Mouse (Mus musculus): Measurements from ENCODE around the gene Hivep3. TPM values are rescaled to one million over a fixed set of nuclear protein-coding genes. Genes with fewer than 3 reads are reported as not detected.

Gene Hivep3
- polyA plus RNA-seq, 2 experiments = 3.8 to 5.1 TPM

GRCm38 (mm10) chr4:120037007-120037406 lies 303.4 kb downstream of the Hivep3 start:
- no peak for ATAC-seq (ENCODE audit: low FRiP score, low read depth)
- H3K4me2 ChIP-seq (replicated peaks; ENCODE audit: low read depth, low read length, severe bottlenecking) = no peak overlapping the region
- WGBS = 48% methylated on average over 7 of the region's 7 CpGs
- H3K9ac ChIP-seq (ENCODE audit: low read depth, low read length, severe bottlenecking) = no peak overlapping the region
- H3K4me1 ChIP-seq (ENCODE audit: control insufficient read depth, insufficient read depth, low read length) = peaks cover 5% of the 10 kb centered on the region; the same call in 1 of the 2 replicates
- peaks cover 32% of the 10 kb centered on the region for H3K27me3 ChIP-seq (ENCODE audit: control insufficient read depth, insufficient read depth, low read length)
- H3K27ac ChIP-seq (replicated peaks; ENCODE audit: low read depth, low read length) = no peak overlapping the region
- no peaks in the 10 kb centered on the region for H3K9me3 ChIP-seq (ENCODE audit: control insufficient read depth, low read length)
- TF ChIP-seq POLR2A (IDR thresholded peaks at IDR 0.05; ENCODE audit: borderline replicate concordance, extremely low read depth, insufficient read depth, insufficient read length) = no peak
- no peaks in the 10 kb centered on the region for H3K36me3 ChIP-seq (ENCODE audit: control insufficient read depth, insufficient read depth, low read length)
- H3K4me3 ChIP-seq (replicated peaks; ENCODE audit: low read length) = no peak overlapping the region
- DNase-seq (ENCODE audit: low spot score) = no peak

DNA sequence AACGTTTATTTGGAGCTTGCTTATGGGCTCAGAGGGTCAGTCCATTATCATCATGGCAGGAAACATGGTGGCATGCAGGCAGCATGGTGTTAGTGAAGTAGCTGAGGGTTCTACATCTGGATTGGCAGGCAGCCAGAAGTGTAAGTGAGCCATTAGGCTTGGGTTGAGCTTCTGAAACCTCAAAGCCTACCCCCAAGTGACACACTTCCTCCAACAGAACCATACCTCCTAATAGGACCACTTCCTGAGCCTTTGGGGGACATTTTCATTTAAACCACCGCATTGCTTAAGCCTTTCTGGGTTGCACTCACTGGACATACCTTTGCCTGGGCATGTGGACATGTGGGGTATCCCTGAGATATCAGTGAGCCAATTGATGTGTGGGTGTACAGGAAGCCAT lies 307.9 kb downstream of the Hivep3 start:
- no peak for ATAC-seq (ENCODE audit: low FRiP score, low read depth)
- 68% methylated on average over 2 of the region's 2 CpGs for WGBS
- no peak overlapping the region for H3K4me2 ChIP-seq (replicated peaks; ENCODE audit: low read depth, low read length, severe bottlenecking)

DNA sequence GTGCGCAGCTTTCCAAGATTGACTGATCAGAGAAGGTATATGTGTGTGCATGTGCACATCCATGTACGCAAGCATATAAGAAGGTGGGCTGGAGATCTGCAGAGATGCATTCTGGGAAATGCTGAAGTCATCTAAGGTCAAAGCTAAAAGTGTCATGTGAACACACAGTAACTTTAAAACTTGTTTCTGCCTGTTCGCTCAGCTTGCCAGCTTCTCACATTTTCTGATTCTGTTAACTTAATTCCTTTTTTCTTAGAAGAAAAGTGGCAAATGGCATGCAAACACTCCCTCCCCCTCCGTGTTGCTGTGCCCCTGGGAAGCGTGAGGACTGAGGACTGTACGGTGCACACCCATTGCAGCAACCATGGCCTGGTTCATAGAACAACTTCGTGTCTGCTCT lies 308.9 kb downstream of the Hivep3 start:
- Histone ChIP-seq H3K4me2 (replicated peaks; ENCODE audit: low read depth, low read length, severe bottlenecking) (no peak overlapping the region), H3K9ac (ENCODE audit: low read depth, low read length, severe bottlenecking) (no peak overlapping the region), H3K27ac (replicated peaks; ENCODE audit: low read depth, low read length) (no peak overlapping the region), H3K27me3 (ENCODE audit: control insufficient read depth, insufficient read depth, low read length) (no peaks in the 10 kb centered on the region), H3K4me3 (replicated peaks; ENCODE audit: low read length) (no peak overlapping the region), H3K36me3 (ENCODE audit: control insufficient read depth, insufficient read depth, low read length) (no peaks in the 10 kb centered on the region), H3K4me1 (ENCODE audit: control insufficient read depth, insufficient read depth, low read length) (peaks cover 11% of the 10 kb centered on the region; the same call in 1 of the 2 replicates), H3K9me3 (ENCODE audit: control insufficient read depth, low read length) (no peaks in the 10 kb centered on the region)
- 84% methylated on average over 7 of the region's 7 CpGs for WGBS
- TF ChIP-seq POLR2A (IDR thresholded peaks at IDR 0.05; ENCODE audit: borderline replicate concordance, extremely low read depth, insufficient read depth, insufficient read length) = no peak
- DNase-seq (ENCODE audit: low spot score) (no peak), ATAC-seq (ENCODE audit: low FRiP score, low read depth) (no peak)

More for the DNA sequence above, 307.9 kb downstream of the Hivep3 start:
- DNase-seq (ENCODE audit: low spot score) = no peak
- no peak for TF ChIP-seq POLR2A (IDR thresholded peaks at IDR 0.05; ENCODE audit: borderline replicate concordance, extremely low read depth, insufficient read depth, insufficient read length)
- H3K36me3 ChIP-seq (ENCODE audit: control insufficient read depth, insufficient read depth, low read length) = no peaks in the 10 kb centered on the region
- peaks cover 11% of the 10 kb centered on the region; the same call in 1 of the 2 replicates for H3K4me1 ChIP-seq (ENCODE audit: control insufficient read depth, insufficient read depth, low read length)
- H3K27me3 ChIP-seq (ENCODE audit: control insufficient read depth, insufficient read depth, low read length) = no peaks in the 10 kb centered on the region
- H3K27ac ChIP-seq (replicated peaks; ENCODE audit: low read depth, low read length) = no peak overlapping the region
- H3K4me3 ChIP-seq (replicated peaks; ENCODE audit: low read length) = no peak overlapping the region
- no peak overlapping the region for H3K9ac ChIP-seq (ENCODE audit: low read depth, low read length, severe bottlenecking)
- no peaks in the 10 kb centered on the region for H3K9me3 ChIP-seq (ENCODE audit: control insufficient read depth, low read length)

DNA sequence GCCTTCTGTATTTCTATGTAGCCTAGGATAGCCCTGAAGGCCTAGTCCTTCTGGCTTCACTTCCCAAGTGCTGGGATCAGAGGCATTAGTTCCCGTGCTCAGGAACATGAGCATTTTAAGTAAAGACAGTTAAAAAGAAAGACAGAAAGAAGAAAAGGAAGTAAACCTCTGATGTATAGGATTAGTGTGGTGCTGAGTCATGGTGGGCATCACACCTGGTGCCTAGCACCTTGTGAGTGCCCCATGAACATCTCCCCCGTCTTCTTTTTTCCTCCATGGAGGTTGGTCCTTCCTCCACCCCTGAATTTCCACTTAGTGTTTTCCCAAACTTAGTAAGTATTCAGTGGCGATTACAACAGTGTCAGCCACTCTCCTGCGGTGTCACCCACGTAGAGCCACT lies 311.0 kb downstream of the Hivep3 start:
- ATAC-seq (ENCODE audit: low FRiP score, low read depth) = no peak

GRCm38 (mm10) chr4:120045131-120045537 lies 311.6 kb downstream of the Hivep3 start:
- Histone ChIP-seq H3K9ac (ENCODE audit: low read depth, low read length, severe bottlenecking) (no peak overlapping the region), H3K4me1 (ENCODE audit: control insufficient read depth, insufficient read depth, low read length) (peaks cover 11% of the 10 kb centered on the region; the same call in 1 of the 2 replicates), H3K4me3 (replicated peaks; ENCODE audit: low read length) (no peak overlapping the region), H3K36me3 (ENCODE audit: control insufficient read depth, insufficient read depth, low read length) (no peaks in the 10 kb centered on the region), H3K27me3 (ENCODE audit: control insufficient read depth, insufficient read depth, low read length) (no peaks in the 10 kb centered on the region), H3K9me3 (ENCODE audit: control insufficient read depth, low read length) (no peaks in the 10 kb centered on the region), H3K27ac (replicated peaks; ENCODE audit: low read depth, low read length) (no peak overlapping the region), H3K4me2 (replicated peaks; ENCODE audit: low read depth, low read length, severe bottlenecking) (no peak overlapping the region)
- DNase-seq (ENCODE audit: low spot score) (no peak), ATAC-seq (ENCODE audit: low FRiP score, low read depth) (no peak)
- WGBS = 25% methylated on average over 5 of the region's 5 CpGs
- no peak for TF ChIP-seq POLR2A (IDR thresholded peaks at IDR 0.05; ENCODE audit: borderline replicate concordance, extremely low read depth, insufficient read depth, insufficient read length)

More for the DNA sequence above, 311.0 kb downstream of the Hivep3 start:
- Histone ChIP-seq H3K4me1 (ENCODE audit: control insufficient read depth, insufficient read depth, low read length) (peaks cover 11% of the 10 kb centered on the region; the same call in 1 of the 2 replicates), H3K9ac (ENCODE audit: low read depth, low read length, severe bottlenecking) (no peak overlapping the region), H3K27me3 (ENCODE audit: control insufficient read depth, insufficient read depth, low read length) (no peaks in the 10 kb centered on the region), H3K27ac (replicated peaks; ENCODE audit: low read depth, low read length) (no peak overlapping the region), H3K4me3 (replicated peaks; ENCODE audit: low read length) (no peak overlapping the region), H3K9me3 (ENCODE audit: control insufficient read depth, low read length) (no peaks in the 10 kb centered on the region), H3K4me2 (replicated peaks; ENCODE audit: low read depth, low read length, severe bottlenecking) (no peak overlapping the region), H3K36me3 (ENCODE audit: control insufficient read depth, insufficient read depth, low read length) (no peaks in the 10 kb centered on the region)
- 81% methylated on average over 5 of the region's 5 CpGs for WGBS
- DNase-seq (ENCODE audit: low spot score) = no peak
- no peak for TF ChIP-seq POLR2A (IDR thresholded peaks at IDR 0.05; ENCODE audit: borderline replicate concordance, extremely low read depth, insufficient read depth, insufficient read length)

DNA sequence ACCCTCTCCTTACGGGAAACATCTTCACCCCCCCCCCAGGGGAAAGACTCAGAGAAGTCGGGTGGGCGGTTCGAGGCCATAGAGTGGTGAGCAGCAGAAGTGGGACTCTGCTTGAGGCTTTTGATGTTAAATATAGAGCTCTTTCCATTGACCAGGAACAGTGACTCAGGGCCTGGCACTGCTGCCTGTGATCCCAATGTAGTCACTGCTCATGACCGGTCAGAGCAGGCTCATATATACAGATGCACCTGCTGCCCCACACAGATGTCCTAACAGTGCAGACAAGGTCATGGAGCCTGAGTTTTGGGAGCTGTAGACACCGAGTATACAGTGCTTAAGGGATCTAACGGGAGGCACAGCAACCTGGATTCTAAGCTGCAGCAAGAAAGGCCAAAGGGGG lies 312.3 kb downstream of the Hivep3 start:
- no peak overlapping the region for H3K9ac ChIP-seq (ENCODE audit: low read depth, low read length, severe bottlenecking)
- H3K36me3 ChIP-seq (ENCODE audit: control insufficient read depth, insufficient read depth, low read length) = no peaks in the 10 kb centered on the region
- H3K4me3 ChIP-seq (replicated peaks; ENCODE audit: low read length) = no peak overlapping the region
- no peak for TF ChIP-seq POLR2A (IDR thresholded peaks at IDR 0.05; ENCODE audit: borderline replicate concordance, extremely low read depth, insufficient read depth, insufficient read length)
- H3K4me1 ChIP-seq (ENCODE audit: control insufficient read depth, insufficient read depth, low read length) = peaks cover 11% of the 10 kb centered on the region; the same call in 1 of the 2 replicates
- no peak overlapping the region for H3K4me2 ChIP-seq (replicated peaks; ENCODE audit: low read depth, low read length, severe bottlenecking)
- H3K27me3 ChIP-seq (ENCODE audit: control insufficient read depth, insufficient read depth, low read length) = no peaks in the 10 kb centered on the region
- WGBS = 79% methylated on average over 7 of the region's 7 CpGs
- H3K9me3 ChIP-seq (ENCODE audit: control insufficient read depth, low read length) = no peaks in the 10 kb centered on the region
- no peak for DNase-seq (ENCODE audit: low spot score)
- ATAC-seq (ENCODE audit: low FRiP score, low read depth) = no peak
- no peak overlapping the region for H3K27ac ChIP-seq (replicated peaks; ENCODE audit: low read depth, low read length)
